Mouse (Mus musculus) right cerebral cortex, postnatal 25 days (tissue): ENCODE results near the gene Rsph14.
"Not testable (repeated sequence)": the region's sequence is repeated elsewhere in the genome, so short reads cannot be mapped to it uniquely, and the experiment has no call there.

Experiments used
- DNase-seq: peaks from one replicate; pipeline ENCODE4 v3.0.0; 2022

Rsph14 gene

DNA sequence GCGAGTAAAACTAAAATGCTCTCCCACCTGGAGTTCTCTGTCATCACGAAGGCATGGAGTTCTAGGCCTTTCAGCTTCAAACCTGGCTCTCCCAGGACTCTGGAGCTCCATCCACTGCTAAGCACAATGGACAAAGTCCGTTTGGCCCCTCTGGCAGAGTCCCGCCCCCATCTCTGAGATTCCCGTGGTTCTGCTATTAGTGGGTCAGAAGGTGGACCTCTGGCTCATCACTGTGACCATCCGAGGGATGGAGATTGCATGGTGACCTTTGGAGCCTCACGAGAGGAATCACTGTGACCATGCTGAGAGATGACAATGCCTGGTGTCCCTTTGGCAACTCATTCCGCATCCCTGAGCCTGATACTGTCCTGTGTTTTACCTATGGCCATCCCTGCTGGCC lies 20.5 kb upstream of the Rsph14 start:
- no peak for DNase-seq

DNA sequence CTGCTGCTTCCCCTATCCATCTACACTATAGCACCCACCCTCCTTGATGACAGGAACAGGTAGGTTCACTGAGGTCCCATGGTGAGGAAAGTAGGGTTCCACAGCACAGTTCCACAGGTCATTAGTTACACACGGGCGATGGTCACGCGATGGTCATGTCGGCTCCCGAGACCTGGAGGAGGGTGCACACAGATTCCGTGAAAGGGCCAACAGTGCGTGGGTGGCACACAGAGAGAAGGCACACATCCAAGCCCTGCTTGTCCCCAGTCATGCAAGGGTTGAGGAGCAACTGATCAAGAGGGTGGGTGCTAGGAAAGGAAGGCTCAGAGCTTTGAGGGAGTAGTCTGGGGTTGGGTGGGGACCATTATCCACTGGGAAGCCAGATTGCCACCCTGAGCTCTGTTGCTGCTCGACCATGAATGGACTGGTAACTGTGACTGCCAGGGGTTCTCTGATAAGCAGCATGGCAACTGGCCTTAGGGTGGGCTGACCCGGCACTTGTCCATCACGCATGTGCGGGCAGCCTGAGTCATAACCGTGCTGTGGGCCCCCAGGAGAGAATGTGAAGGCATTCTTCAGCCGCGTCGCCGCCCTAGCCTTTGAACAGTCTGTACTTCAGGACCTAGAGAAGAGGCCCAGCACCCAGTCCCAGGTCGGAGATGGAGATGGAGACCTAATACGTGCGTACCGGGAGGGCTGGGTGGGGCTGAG lies 19.1 kb upstream of the Rsph14 start:
- DNase-seq = no peak

DNA sequence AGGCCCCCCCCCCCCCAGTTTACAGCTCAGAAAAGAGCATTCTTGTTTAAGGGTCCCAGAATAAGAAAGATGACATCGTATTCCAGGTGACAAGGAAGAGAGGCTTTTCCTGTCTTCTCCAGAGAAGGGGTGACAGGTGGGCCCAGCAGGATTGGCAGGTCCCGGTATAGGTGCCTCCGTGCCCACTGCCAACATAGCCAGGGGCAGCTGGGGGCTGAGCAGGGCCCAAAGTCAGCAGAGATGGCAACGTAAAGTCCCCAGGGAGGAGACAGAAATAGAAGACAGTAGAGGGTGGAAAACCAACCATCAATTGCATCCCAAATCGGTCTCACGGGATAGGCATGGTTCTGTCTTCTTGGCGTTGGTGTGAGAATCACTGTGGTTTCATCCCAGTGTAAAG lies 16.3 kb upstream of the Rsph14 start:
- no peak for DNase-seq

DNA sequence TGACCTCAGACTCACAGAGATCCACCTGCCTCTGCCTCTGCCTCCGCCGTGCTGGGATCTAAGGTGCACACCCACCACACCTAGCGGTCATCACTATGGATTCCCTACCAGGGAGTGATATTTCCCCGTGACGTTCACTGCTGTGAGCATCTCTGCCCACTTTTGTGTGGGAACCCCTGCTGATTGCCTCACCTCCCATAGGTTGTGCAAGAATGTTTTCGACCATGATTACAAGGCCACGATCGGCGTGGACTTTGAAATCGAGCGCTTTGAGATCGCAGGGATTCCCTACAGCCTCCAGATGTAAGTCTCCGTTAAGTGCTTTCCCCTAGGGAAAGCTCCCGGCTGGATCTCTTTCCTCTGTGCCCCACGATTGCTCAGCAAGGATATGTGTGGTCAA lies 13.4 kb upstream of the Rsph14 start:
- DNase-seq = no peak

DNA sequence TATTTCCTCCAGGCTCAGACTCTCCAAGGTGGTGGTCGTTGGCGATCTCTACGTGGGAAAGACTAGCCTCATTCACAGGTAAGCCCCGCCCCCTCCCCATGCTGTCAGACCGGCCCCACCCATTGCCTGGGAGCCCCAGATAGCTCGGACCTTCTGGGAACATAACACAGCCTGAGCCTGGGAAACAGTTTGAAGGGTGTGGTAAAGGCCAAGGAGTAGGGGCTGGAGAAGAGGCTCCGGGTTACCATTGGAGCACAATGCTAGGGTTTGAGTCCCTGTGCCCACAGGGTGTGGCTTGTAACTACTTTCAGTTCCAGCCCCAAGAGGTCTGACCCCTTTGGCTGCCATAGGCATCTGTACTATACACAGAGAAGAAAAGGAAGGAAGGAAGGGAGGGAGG lies 12.1 kb upstream of the Rsph14 start:
- no peak for DNase-seq

DNA sequence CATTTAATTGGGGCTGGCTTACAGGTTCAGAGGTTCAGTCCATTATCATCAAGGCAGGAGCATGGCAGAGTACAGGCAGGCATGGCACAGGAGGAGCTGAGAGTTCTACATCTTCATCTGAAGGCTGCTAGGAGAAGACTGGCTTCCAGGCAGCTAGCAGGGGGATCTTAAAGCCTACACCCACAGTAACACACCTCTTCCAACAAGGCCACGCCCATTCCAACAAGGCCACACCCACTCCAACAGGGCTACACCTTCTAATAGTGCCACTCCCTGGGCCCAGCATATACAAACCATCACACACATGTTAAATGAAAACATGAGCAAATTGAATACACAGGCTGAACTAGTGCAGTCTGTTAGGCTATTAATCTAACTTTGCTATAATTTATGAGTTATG lies 9.7 kb upstream of the Rsph14 start:
- not testable (repeated sequence) for DNase-seq

DNA sequence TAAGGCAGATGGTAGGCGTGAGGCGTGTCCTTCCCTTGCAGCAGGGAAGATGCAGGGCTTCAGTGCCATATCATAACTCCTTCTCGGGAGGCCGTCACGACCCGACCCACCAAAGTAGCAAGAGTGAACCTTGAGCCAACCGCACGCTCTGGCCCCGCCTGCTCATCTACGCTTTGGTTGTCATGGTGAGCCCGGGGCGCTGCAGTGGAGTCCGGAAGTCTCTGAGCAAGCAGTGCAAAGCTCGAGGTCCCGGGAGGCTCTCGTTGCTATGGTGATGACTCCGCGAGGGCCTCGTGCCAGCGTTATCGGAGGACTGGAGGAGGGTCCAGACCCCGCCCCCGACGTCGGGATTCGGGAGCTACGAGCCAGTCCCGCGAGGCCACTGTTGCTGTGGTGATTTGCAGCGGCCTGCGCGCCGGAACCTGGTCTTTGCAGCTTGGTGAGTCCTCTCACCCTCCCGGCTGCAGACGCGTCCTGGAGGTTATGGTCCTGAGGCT lies 4.5 kb upstream of the Rsph14 start, which contains the start of gene Rab36:
Gene Rab36, plus strand, starts transcription at position 176 of the 497 bp plus-strand sequence.
- DNase-seq = peak; percentile 90

DNA sequence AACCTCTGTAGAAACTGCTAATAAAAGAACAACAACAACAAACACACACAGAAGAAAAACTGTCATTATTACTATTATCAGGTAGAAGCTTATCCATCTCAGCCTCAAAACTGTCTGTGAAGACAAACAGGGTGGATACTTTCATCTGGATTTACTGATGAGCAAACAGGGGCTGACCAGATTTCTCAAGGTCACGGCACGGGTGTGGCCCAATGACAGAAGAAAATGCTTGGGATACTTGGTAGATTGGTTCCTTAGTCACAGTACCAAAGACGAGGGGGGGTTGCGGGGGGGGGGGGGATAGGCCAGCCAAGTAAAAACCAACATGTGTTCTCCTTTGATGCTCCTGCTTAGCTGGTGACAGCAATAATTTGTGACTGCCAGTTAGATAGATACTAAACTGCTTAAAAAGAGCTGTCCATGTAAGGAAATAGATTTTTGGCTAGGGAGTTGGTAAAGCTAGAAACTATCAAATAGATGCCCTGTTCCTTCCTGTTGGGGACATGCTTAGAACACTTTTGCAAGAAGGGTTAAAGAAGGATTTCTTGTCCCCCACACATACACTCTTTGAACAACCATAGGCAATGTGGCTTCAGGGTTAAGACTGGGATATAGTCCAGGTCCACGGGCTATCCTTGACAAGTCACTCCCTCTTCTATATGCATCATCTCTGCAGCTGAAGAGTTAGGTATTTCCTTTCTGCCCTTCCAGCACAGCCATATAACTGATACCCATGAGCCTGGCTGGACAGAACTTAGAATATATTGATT lies 856 bp downstream of the Rsph14 start:
- no peak for DNase-seq

DNA sequence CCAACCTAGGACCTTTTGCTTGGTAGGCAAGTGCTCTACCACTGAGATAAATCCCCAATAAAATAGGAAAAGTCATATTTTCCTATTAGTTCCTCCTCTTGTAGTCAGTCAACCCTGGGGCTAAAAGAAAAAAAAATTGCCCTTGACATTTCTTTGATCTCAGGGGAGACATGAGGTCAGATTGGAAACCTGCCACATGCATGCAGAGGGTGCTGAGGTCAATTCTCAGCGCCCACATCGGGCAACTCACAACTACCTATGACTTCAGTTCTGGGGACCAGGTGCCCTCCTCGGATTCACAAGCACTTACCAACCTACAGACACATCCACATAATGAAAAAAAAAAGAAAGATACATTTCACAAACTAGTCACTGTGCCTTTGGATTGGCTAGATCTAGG lies 2.2 kb downstream of the Rsph14 start:
- no peak for DNase-seq

DNA sequence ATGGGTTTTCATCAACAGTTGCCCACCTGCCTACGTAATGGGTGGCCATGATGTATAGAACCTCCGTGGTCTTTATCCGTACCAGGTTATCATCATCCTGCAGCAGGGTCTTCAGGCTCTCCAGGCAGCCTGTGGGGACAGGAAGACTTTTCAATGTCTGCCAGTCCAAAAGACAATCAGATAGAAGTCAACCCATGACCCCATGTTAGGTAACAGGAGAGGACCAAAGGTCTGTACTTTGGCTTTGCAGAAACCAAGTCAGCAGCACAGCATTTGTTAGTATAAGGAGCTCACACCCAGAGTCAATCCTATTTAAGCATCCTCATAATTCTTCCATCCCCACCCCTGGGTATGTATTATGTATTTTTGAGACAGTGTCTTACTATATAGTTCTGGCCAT lies 2.7 kb downstream of the Rsph14 start:
- DNase-seq = no peak

DNA sequence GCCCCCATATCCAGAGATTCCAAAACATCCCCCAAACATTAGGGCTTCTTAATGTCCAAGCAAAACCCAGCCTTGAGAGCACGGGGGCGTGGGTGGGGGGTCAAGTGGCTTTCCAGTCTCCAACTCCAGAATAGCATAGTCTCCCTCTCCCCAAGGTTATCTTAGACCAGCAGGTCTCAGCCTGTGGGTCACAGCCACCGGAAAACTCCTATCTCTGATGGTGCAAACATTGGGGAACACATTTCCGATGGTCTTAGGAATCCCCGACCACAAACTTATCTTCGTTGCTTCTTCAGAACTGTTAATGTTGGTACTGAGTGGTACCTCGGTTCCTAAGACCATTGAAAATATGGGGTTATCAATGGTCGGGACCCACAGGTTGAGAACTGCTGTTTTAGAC lies 3.6 kb downstream of the Rsph14 start:
- no peak for DNase-seq

DNA sequence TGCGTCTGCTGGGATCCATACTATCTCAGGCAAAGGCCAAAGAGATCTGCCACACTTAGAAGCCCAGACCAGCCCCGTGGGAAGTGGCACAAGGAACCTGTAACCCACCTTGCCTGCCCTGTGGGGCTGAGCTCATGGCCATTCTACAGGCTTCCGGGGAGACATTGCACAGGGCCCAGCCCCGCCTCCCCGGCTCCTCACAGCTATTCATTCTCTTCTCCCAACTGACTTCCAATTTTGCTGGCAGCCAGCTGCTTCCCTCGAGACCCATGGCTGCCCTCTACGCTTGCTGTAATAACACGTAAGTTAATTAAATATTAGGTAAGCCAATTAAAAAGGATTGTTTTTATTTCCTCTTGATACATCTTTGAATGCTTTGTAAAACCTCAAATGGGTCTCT lies 5.9 kb downstream of the Rsph14 start:
- DNase-seq = no peak

DNA sequence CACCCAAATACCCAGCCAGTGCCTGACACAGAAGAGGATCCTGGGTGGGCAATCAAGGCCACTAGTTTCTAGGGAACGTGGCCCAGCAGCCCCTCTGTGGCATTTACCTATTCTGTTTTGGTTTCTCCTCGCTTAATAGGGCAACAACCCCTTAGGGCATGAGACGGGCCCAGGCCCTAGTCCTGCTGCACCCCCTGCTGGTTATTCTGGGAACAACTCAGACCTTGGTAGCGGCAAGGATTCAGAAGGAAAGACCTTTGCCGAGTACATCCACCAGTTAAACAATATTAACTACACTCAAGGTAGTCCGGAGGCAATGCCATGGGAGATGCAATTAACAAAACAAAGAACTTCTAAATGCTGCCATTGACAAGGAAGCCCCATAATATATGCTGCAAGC lies 11.2 kb downstream of the Rsph14 start:
- peak; percentile 70 for DNase-seq

DNA sequence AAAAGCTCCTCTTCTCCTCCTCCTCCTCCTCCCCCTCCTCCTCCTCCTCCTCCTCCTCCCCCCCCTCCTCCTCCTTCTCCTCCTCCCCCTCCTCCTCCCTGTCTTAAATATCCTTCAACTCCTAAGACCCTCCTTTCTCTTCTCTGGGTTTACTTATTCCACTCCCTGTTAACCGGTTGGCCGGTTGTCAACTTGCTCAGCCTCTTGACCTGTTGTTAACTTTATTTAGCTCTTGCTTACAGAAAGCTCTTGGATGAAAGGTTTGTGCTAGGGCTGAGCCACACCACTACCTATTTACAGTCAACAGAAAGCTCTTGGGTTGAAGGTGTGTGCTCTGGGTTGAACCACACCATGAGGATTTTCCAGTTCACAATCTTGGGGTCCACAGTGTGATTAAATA lies 12.1 kb downstream of the Rsph14 start:
- DNase-seq = no peak

DNA sequence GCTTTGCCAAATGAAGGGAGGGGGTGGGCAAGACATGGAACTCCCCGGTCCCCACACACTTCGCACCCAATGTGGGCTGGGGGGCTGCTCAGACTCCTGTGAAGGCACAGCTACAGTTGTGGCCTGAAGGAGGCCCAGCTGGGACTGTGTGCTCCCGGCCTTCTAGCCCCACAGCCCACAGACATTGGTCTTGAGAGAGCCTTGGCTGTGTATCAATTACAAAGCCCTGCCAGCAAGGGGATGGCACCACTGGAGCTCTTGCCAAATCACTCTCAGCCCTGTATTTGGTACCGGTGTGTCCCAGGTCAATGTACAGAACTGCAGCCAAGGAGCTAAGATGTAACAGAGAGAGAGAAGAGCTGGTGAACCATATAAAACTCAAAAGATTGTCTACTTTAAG lies 15.9 kb downstream of the Rsph14 start:
- no peak for DNase-seq

DNA sequence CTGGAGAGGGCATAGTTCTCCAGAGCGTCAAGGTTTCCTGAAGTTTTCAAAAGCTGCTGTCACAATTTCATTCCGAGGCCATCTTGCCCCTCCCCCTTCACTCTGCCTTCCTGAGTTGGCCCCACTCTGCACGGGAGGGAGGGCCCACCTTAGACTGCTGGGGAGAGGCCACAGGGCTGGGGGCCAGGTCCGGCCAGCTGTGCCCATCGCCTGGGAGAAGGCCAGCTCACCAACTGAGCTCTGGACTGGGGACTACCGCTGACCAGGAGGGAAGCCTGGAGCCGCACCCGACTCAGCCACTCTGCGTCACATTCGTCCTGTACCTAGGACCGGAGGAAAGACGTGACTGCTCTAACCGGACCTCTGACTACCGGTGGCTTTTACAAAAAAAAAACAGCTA lies 16.9 kb downstream of the Rsph14 start:
- DNase-seq = no peak

DNA sequence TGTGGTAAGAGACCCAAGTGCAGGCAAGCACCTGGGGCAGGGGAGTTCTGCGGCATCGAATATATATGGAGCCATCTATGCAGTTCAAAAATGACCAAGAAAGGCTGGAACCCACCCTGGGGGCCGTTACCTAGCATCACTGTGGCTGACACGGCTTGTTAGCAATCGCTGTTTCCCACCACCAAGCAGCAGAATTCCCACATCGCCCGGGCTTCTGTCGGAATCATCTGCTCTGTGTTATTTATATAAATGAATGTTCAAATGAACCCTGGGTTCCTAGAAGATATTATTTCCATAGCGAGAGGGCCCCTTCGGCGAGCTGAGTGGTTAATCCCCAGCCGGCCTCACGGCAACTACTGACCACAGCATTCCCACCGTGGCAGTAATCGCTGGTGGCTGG lies 21.7 kb downstream of the Rsph14 start:
- no peak for DNase-seq

DNA sequence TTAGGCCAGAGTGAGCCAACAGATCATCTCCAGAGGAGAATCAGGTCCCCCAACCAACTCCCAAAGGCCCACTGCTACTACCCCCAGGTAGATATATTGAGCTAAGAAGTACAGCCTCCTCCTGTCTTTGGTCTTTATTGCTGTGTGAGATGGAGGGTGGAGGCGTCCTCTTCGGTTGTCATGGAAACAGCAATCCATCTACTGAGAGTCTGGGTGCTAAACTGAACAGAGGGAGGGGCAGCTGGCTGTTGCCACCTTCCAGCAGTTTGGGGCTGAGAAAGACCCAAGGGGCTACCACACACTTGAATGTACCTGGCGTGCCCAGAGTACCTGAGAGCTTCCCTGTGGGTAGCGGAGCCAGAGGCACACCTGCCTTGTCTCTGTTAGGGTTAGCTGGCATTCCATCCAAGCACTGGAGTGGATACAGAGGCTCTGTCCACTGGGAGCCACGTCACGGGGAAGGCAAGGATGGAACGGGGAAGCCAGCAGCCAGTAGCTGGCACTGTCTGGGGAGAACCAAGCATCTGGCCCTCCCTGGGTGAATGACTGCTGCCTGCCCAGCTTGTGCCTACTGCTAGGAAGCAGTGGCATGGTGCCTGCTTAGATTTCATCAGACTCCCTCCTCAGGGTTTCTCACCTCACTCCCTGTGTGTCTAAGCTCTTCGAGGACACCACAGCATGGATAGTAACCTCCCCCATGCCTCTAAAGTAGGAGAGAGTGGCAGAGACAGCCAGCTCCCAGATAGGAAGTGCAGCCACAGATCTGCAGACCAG lies 25.3 kb downstream of the Rsph14 start:
- peak; percentile 68 for DNase-seq

DNA sequence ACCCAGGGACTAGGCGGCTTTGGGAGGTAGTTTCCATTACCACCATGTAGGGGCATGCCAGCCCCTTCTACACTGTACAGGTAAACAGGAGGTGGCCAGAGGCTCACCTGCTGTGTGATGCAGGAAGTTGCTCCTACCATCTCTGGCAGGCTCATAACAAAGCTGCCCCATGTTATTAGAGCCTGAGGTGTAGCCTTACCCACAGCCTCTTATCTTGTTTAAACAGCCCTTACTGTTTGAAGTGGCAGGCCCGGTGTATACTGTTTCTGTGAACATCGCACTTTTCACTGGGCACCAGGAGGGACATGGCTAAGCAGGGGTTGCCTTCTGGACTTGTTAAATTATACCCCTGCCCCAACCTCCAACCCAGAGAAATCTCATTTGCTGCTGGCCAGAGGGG lies 28.3 kb downstream of the Rsph14 start:
- no peak for DNase-seq

DNA sequence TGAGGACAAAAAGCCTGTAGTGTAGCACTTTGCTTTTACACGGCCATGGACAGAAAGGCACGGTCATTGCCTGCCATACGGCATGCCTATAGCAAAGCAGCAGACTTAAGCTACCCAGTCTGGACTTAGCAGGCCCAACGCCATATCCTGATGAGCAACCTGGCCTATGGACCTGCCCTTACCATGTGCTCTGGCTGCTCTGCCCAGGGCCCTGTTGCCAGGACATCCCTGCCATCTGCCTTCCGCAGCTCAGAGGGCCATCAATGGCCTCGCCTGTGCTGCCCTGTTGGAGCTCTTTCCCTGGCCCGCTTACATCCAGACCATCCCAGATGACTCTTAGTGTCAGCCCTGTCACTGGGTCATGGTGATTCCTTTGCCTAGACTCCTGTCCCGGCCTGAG lies 31.0 kb downstream of the Rsph14 start:
- DNase-seq = no peak

DNA sequence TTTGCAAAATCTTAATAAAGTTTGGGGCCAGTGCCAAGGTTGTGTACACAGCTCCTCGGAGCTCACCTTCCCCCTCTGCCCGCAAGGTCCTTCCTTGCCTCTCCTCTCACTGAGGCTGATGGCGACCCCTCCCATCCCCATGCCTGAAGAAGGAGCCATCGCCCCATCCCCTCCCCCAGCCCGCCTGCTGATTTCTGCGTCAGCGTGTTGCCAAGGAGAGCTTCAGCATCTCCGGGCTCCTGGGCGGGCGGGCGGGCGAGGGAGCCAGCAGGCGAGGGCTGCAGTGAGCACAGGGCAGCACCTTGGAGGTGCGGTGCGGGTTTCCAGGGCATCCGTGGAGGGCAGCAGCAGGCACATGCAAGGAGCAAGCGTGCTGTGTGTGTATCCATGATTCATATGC lies 37.0 kb downstream of the Rsph14 start:
- peak; percentile 59 for DNase-seq

DNA sequence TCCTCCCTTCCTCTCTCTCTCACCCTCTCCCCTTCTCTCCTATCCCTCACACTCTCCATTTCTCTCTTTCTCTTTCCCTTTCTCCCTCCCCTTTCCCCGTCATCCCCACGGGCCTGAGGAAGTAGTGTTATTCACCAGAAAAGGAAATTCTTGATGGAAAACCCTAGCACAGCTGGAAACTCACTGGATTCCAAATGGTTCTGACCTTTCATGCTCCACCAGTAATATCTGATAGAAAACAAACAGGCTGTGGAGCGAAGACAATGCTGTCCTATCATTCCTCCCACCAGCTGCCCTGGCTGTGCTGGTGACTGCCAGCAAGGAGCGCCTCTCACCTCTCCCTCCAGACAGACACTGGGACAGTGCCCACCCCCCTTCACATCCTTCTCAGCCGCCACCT lies 37.5 kb downstream of the Rsph14 start:
- no peak for DNase-seq

DNA sequence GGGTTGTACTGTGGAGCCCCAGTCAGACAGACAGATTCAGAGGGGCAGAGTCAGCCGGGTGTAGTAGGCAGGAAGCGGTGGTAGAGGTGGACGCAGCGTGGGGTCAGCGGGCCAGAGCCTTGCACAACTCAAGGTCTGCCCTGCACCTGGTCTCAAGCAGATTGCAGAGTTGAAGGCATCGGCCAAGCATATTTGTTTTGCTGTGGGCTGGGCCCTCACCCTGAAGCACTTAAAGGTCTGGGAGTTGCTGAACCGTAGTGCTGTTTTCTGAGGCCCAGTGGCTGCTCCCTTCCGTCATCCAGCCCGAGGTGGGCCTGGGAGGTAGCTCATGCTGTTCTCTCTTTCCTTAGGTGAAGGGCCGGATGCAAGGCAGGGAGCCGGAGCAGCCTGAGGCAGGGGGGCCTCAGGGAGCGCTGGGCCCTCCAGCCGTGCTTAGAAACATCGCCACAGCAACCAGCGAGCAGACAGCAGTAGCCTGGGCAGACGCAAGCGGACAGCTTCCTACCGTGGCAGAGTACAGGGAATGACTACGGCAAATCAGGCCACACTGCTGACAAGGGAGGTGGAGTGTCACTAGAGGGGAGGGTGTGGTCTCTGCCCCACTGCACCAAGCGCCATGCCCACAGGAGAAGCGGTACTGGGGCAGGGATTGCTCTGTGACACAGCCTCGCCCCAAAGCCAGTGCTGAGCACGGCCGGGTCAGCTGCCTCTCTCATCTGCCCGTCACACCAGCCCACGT lies 41.6 kb downstream of the Rsph14 start:
- DNase-seq = no peak
